Mouse (Mus musculus) adrenal gland, adult (tissue): ENCODE data around the gene Abhd5.

ENCODE experiments used
- DNase-seq, 2 experiments: peaks; one replicate each; pipeline ENCODE4 v3.0.0; 2022 to 2023; ENCODE audit warnings: low spot score in 1 of 2; ENCODE audit not compliant: inconsistent age in 2 of 2

Abhd5 gene

GRCm38 (mm10) chr9:122351303-122352024 lies at the start of gene Abhd5:
Gene Abhd5 (plus strand): TSS chr9:122351608.
- DNase-seq = peak; percentile 98 to 99

DNA sequence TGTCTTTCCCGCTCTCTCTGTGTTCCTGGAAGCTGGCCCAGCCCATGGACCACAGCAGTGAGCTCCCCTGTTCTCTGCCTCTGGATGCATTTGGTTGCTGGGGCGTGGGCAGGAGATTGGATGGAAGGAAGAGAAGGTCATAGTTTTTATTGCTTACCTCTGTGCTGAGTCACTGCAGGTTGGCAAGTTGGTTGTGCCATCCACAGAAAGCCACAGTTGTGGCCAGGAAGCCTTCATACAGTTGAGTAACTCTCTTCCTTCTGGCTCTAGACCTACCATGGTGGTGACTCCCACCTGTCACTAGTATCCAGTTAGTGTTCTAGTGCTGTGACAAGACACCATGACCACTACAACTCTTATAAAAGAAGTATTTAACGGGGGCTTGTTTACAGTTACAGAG lies 46.1 kb upstream of the Abhd5 start:
- DNase-seq = peak in 1 of 2 experiments; percentile 35

DNA sequence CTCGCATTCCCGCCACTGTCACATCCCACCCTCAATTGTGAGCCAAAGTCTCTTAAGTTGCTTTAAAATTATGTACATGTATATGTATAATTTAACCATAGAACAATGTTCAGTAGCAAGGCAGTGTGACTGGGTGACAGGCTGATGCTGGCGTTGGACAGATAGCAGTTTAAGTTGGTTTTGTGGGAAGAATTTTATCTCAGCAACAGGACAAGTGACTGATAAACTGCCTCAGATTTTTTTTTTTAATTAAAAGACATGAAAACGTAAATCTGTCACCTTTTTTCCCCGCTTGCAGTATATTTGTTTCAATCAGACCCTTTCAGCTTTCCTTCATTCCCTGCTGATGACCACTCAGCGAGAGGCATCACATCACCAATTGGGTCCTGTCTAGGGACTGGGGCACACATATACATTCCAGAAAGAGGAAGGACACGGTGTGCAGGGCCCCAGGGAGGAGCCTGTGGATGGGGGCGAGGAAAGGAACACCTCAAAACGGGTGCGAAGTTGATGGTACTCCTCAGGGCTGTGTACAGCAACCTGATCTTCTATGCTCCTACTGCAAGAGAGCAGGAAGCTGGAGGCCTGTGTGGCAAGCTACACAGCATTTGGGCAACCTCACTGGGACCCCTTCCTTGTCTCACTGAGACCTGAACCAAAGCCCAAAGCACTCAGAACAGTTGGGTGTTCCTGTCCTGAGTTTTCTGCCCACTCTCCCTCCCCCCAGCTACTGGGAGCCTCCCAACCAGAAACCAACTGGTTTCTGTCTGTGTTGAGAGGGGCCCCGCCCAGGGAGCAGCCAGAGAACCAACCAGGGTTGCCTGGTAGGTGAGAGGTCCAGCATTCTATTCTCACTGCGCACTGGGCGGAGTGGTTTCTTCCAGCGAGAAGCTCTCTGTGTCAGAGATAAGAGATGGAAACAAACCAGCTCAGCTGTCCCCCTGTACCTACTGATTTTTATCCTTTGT lies 42.1 kb upstream of the Abhd5 start:
- DNase-seq = peak; percentile 47 to 72

DNA sequence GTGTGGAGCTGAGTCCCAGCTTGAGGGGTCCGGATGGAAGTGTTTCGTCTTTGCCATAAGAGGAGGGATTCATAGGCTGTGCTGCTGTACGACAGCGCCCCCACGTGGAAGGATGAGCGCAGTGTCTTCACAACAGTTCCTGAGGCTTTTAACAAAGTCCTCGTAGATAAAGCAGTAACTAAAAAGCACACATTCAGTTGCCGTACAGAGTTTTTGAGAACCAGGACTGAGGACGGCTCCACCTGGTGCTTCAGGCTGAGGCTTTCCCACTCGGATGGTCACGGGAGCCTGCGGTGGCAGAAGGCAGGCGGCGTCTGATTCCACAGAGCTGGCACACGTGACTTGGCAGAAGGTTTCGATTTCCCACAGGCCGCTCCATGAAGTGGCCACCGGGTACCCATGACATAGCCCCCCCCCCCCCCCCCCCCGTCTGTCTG lies 40.8 kb upstream of the Abhd5 start:
- DNase-seq = peak; percentile 85 to 98

DNA sequence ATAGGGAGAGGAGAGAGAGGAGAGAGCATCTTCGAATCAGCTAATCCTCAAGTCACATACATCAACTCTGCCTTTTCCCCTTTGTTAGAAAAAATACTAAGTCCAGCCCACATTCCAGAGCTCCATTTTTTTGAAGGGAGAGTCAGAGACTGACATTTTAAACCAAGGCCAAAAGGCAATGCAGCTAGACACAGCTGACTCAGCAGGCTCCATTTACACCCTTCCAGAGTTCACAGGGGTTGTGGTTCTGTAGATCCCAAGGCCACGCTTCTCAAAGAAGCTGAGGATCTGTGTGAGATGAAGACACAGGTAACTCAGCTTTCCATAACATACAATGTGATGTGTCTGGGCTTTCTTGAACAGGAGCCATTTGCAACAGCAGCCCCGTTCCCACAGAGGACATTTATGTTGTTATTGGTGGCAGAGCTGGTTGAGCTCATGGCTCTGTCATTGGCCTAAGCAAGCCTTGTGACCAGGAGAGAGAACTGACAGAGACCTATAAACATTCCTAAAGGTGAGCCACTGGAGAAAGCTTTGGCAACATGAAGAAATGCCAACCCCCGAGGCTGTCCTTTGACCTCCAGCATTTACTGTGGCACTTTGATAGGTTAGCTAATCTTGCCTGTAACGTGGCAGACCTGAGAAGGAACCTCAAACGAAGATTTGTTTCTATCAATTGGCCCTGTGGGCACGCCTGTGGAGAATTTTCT lies 40.2 kb upstream of the Abhd5 start:
- DNase-seq = peak; percentile 82 to 93

- peak in 1 of 2 experiments; percentile 29 for DNase-seq
Observed at GRCm38 (mm10) chr9:122312296-122312990, 39.0 kb upstream of the Abhd5 start.

GRCm38 (mm10) chr9:122313128-122313527 lies 38.3 kb upstream of the Abhd5 start:
- peak in 1 of 2 experiments; percentile 22 for DNase-seq

- peak in 1 of 2 experiments; percentile 17 for DNase-seq
Observed at GRCm38 (mm10) chr9:122314386-122314785, 37.0 kb upstream of the Abhd5 start.

- peak in 1 of 2 experiments; percentile 11 for DNase-seq
Observed at GRCm38 (mm10) chr9:122314942-122315341, 36.5 kb upstream of the Abhd5 start.

- no peak for DNase-seq
Observed at GRCm38 (mm10) chr9:122315501-122315900, 35.9 kb upstream of the Abhd5 start.

DNA sequence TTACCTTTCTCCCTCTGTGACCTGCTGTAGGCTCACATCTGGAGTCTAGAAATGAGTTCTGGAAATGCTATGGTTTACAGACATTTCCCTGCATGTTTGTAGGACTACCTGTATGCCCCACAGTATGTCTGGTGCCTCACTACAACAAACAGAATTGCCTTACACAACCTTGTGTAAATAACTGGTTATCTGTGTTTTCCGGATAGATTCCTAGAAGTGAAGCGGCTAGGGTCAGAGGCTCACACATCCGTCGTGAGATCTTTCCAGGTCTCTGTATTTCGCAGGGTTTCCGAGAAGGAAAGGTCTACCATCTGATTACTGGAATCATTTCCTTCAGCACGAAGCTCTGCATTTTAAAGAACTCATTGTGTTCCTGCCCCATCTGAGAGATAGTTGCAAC lies 34.8 kb upstream of the Abhd5 start:
- peak in 1 of 2 experiments; percentile 9 for DNase-seq

DNA sequence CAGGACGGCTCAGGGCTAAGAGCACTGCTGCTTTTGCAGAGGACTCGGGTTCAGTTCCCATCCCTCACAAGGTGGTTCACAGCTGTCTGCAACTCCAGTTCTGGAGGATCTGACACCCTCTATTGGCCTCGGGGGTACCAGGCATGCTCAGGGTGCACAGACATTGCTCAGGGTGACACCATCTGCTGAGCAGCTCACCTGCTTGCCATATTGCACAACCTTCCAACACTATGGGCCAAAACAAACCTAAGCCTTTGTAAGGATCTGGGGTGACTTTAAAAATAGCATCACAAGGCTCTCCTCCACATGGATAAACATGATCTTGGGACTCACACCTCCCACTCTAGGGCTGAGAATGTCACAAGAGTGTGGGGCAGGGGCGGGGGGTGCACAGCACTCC lies 30.8 kb upstream of the Abhd5 start:
- DNase-seq = no peak

GRCm38 (mm10) chr9:122322356-122322755 lies 29.1 kb upstream of the Abhd5 start:
- DNase-seq = no peak

DNA sequence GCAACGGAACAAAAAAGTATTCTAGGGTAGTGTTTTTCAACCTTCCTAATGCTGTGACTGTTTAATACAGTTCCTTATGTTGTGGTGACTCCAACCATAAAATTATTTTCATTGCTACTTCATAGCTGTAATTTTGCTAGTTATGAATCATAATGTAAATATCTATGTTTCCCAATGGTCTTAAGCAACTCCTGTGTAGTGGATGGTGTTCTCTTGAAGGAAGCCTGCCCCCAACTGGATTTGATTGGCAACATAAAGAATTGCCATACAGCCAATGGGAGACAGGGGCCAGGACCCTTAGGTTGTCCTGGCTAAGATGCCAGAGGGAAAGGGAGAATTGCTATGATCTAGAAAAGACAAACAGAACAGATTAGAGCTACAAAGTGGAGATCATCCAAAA lies 25.4 kb upstream of the Abhd5 start:
- DNase-seq = no peak

DNA sequence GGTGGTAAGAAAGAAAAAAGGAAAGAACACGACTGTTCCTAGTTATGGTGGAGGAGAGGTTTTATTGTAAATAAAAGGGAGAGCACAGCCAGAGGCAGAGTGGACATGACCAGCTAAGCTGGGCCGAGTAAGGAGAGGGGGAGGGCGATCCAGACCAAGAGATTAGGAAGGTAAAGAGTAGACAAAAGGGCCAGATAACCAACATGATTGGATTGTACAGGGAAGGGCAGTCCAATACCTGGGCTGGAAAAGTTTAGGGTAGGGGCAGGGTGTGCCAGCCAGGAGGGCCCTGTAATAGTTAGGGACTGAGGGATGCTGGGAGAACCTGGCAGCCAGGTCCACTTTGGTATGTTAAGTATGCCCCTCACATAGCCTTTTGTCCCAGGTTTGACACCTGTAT lies 23.2 kb upstream of the Abhd5 start:
- no peak for DNase-seq

DNA sequence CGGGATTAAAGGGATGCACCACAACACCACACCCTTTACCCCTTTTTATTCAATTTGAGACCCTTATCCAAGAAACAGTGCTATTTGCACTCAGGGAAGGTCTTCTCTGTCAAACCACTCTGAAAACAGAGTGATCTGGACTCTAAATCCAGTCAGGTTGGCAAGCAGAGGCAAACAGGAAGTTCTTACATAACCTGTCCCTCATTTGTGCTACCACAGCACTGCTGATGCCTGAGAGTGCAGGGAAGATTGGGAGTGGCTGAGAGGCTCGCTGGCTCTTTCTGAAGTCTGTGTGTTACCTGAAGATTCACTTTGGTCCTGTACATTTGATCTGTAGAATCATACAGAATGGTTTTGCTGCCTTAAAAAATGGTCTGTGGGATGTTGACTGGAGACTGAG lies 14.7 kb upstream of the Abhd5 start:
- DNase-seq = peak in 1 of 2 experiments; percentile 31

- peak in 1 of 2 experiments; percentile 33 for DNase-seq
Observed at GRCm38 (mm10) chr9:122337510-122337931, 13.9 kb upstream of the Abhd5 start.

DNA sequence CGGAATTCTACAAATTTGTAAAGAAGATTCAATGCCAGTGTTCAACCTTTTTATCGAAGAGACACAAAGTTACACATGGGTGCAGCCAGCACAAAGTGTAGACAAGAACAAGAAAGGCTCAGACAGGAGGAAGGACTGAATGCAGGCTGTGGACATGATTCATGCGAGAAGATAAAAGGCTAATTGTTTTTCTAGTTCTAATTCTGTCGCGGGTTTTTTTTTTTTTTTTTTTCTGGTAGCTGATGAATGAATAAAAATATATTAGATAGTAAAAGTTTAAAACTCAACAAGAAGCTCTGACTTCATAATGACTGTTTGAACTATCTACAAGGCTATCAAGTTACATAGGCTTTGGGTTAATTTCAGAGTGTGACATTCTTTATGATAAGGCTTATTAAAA lies 11.4 kb upstream of the Abhd5 start:
- no peak for DNase-seq

GRCm38 (mm10) chr9:122343399-122343798 lies 8.0 kb upstream of the Abhd5 start:
- DNase-seq = no peak

DNA sequence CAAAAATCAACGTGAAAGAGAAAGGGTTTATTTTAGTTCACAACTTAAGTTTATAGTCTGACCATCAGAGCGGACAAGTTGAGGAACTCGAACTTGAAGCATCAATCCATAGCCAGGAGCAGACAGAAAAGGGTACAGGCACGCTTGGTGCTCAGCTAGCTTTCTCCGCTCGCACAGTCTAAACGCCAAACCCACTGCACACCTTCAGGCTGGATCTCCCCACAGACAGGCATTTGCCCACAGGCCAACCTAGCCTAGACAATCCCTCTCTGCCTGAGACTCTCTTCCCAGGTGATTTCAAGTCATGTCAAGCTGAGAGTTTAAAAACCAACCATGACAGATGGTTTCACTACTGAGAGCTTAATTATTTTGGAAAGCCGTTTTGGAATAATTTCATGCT lies 6.8 kb upstream of the Abhd5 start:
- DNase-seq = no peak

- no peak for DNase-seq
Observed at GRCm38 (mm10) chr9:122345291-122345690, 6.1 kb upstream of the Abhd5 start.
